Mouse (Mus musculus): Measurements from ENCODE around the gene Mpg. TPM values are rescaled to one million over a fixed set of nuclear protein-coding genes. Genes with fewer than 3 reads are reported as not detected.

Mpg gene
- polyA plus RNA-seq, 1 experiment from 2014 or later, result 38.1 TPM

DNA sequence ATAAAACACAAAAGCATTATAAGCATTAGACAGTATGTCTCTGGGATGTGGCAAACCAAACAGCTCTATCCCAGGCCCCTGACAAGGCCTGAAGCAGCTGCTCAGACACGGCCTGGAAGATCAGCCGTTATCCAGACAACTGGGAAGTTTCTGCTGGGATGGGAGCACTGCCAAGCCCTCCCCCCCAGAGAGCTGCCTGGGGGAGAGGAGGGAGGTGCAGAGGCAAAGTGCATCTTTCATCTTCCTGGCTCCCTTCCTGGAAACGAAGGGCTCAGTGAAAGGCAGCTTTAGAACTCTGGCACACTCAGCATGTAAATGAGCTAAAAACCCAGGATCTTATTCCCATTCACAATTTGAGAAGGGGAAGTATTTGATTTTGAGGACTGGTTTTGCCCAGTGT, 9.3 kb downstream of the Mpg start:
- WGBS, result 9% methylated on average over 3 of the region's 3 CpGs
- Histone ChIP-seq H3K4me3 (replicated peaks; ENCODE audit: low read length) (no peak overlapping the region), H3K9ac (replicated peaks; ENCODE audit: low read depth, low read length) (no peak overlapping the region), H3K27me3 (replicated peaks; ENCODE audit: control insufficient read depth, insufficient read depth, low read length) (no peaks in the 10 kb centered on the region), H3K27ac (ENCODE audit: low read length) (peak overlapping the region; percentile 64), H3K4me1 (replicated peaks; ENCODE audit: control insufficient read depth, insufficient read depth, low read length) (peaks cover 47% of the 10 kb centered on the region), H3K9me3 (ENCODE audit: control insufficient read depth, low read length) (no peaks in the 10 kb centered on the region), H3K36me3 (ENCODE audit: control insufficient read depth, insufficient read depth) (peaks cover 10% of the 10 kb centered on the region), H3K4me2 (ENCODE audit: low read length) (no peak overlapping the region)
- peak; percentile 79 for ATAC-seq

DNA sequence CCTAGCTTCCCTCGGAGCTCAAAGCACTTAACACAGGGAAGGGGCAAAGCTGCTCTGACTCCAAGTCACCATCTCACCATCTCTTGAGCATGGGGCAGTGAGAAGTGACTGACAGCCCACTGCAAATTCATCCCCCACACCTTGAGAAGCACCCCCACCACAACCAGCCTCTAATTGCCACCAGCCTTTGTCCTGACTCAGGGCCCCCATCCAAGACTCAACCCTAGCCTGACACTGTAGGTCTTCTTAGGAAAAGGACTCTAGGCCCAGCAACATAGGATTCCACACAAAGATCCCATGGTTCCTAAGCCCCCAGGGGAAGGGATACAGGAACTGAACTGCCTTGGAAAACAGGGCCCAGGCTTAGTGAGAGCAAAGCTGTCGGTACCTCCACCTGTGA, 9.8 kb downstream of the Mpg start:
- Histone ChIP-seq H3K27ac (ENCODE audit: low read length) (peak overlapping the region; percentile 64), H3K9me3 (ENCODE audit: control insufficient read depth, low read length) (no peaks in the 10 kb centered on the region), H3K36me3 (ENCODE audit: control insufficient read depth, insufficient read depth) (peaks cover 10% of the 10 kb centered on the region), H3K4me1 (replicated peaks; ENCODE audit: control insufficient read depth, insufficient read depth, low read length) (peaks cover 47% of the 10 kb centered on the region), H3K27me3 (replicated peaks; ENCODE audit: control insufficient read depth, insufficient read depth, low read length) (no peaks in the 10 kb centered on the region), H3K4me3 (replicated peaks; ENCODE audit: low read length) (no peak overlapping the region), H3K9ac (replicated peaks; ENCODE audit: low read depth, low read length) (0 out of 2 replicates have a peak overlapping the region, but pooled peaks have one; percentile 3), H3K4me2 (ENCODE audit: low read length) (no peak overlapping the region)
- ATAC-seq, result peak; percentile 41
- WGBS, result 23% methylated on average over 2 of the region's 2 CpGs

DNA sequence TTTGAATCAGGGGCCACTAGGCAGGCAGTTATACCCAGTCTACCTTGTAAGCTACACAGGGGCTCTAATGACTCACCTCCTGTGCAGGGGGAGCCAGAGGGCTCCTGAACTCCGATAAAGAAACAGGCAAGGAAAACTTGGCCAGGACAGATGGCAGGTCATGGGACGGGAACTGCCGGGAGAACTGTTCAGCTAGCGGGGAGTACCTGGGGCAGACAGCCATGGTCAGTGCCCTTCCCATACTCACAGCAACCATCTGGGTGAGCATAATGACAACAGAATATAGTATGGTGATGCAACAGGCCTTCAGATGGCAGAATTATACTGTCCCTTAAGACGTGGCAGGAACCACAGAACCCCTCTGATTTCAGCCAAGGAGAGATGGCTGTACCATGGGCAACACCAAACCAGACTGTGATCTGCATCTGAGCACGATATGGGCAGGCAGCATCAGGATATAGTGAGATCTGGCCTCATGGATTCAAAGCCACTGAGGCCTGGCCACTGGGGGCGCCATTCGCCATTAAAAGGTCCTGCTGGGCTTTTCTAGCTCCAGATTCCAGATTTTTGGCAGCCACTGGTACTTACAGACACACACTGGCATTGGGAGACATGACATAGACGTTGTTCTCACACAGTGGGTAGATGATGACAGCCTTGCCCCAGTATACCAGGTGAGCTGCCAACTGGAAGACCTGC, 10.6 kb downstream of the Mpg start:
- Histone ChIP-seq H3K36me3 (ENCODE audit: control insufficient read depth, insufficient read depth) (peaks cover 5% of the 10 kb centered on the region), H3K9ac (replicated peaks; ENCODE audit: low read depth, low read length) (0 out of 2 replicates have a peak overlapping the region, but pooled peaks have one; percentile 3)

DNA sequence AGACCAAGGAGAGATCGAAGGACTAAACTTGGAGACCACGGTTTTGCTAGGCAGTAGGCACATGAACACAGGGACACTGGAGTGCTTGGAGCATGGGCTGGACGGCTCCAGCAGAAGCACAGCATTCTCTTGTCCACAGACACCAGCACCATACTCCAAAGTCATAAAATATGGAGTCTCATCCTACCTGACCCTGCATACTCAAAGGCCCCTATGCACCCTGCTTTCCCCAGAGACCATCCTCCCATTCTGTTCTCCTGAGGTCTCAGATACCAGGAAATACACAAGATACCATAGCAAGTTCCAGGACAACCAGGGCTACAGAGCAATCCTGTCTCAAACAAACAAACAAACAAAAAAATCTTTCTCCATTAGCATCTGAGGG, 11.1 kb downstream of the Mpg start:
- no peak for ATAC-seq
- Histone ChIP-seq H3K4me2 (ENCODE audit: low read length) (no peak overlapping the region), H3K4me1 (replicated peaks; ENCODE audit: control insufficient read depth, insufficient read depth, low read length) (peaks cover 47% of the 10 kb centered on the region), H3K9me3 (ENCODE audit: control insufficient read depth, low read length) (no peaks in the 10 kb centered on the region), H3K27ac (ENCODE audit: low read length) (peak overlapping the region; percentile 64), H3K27me3 (replicated peaks; ENCODE audit: control insufficient read depth, insufficient read depth, low read length) (no peaks in the 10 kb centered on the region), H3K36me3 (ENCODE audit: control insufficient read depth, insufficient read depth) (peaks cover 5% of the 10 kb centered on the region), H3K9ac (replicated peaks; ENCODE audit: low read depth, low read length) (no peak overlapping the region), H3K4me3 (replicated peaks; ENCODE audit: low read length) (no peak overlapping the region)
- WGBS, result 87% methylated on average over 3 of the region's 3 CpGs

More for the DNA sequence above, 10.6 kb downstream of the Mpg start:
- Histone ChIP-seq H3K9me3 (ENCODE audit: control insufficient read depth, low read length) (no peaks in the 10 kb centered on the region), H3K27me3 (replicated peaks; ENCODE audit: control insufficient read depth, insufficient read depth, low read length) (no peaks in the 10 kb centered on the region), H3K27ac (ENCODE audit: low read length) (peak overlapping the region; percentile 64), H3K4me2 (ENCODE audit: low read length) (no peak overlapping the region), H3K4me3 (replicated peaks; ENCODE audit: low read length) (no peak overlapping the region), H3K4me1 (replicated peaks; ENCODE audit: control insufficient read depth, insufficient read depth, low read length) (peaks cover 47% of the 10 kb centered on the region)
- no peak for ATAC-seq
- 45% methylated on average over 9 of the region's 9 CpGs for WGBS

DNA sequence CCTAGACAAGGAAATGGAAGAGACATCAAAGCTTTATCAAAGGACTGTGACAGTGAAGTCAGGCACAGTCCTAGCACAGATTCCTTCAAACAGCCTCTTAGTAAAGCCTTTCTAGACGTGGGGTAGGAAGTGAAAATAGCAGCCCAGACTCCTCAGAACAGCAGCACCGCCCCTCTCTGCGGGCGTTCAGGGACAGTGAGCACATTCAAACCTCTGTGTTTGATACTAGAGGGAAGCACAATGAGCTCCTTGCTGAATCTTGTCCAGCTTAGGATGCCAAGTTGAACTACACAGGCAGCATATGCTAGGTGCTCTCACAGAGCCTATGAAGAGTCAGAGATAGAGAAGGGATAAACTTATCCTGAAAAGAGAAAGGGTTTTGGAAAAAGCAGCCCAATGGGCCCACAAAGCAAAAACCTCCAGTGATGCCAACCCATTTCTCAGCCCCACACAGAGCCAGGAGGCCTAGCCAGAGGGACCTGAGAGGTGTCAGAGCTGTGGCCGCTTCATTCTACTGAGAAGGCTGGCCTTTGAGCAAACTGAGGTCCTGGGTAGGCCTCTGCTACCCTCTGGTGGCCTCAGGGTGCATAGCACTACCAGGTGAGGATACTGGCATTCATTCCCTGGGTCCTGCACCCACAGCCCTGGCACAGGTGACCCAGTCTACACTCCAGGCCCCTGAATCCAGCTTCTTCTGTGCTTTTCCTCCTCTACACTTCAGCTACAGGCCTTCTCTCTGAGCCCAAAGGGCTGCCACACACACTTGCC, 12.0 kb downstream of the Mpg start:
- Histone ChIP-seq H3K4me2 (ENCODE audit: low read length) (no peak overlapping the region), H3K27me3 (replicated peaks; ENCODE audit: control insufficient read depth, insufficient read depth, low read length) (no peaks in the 10 kb centered on the region), H3K36me3 (ENCODE audit: control insufficient read depth, insufficient read depth) (peaks cover 5% of the 10 kb centered on the region), H3K4me1 (replicated peaks; ENCODE audit: control insufficient read depth, insufficient read depth, low read length) (peaks cover 47% of the 10 kb centered on the region), H3K4me3 (replicated peaks; ENCODE audit: low read length) (no peak overlapping the region), H3K9me3 (ENCODE audit: control insufficient read depth, low read length) (no peaks in the 10 kb centered on the region), H3K27ac (ENCODE audit: low read length) (no peak overlapping the region), H3K9ac (replicated peaks; ENCODE audit: low read depth, low read length) (no peak overlapping the region)
- peak; percentile 32 for ATAC-seq
- 62% methylated on average over 5 of the region's 5 CpGs for WGBS

DNA sequence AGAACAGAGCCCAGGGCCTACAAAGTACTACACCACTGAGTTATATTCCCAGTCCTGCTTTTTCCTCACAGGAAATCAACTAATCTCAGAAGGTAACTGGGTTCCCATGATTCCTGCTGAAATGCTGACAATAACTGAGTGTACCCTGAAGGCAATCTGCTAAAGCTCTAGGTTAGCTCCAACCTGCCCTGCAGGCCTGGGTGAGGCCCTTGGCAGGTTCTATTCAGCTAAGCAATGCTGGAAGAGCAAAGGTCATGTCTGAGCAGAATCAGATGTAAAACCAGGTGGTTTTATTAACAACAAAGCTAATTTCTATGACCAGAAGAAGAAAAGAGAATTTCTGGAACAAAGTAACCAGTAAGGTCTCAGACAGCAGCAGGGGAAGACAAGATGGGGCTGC, 15.1 kb downstream of the Mpg start:
- no peak overlapping the region for H3K27ac ChIP-seq (ENCODE audit: low read length)
- H3K9ac ChIP-seq (replicated peaks; ENCODE audit: low read depth, low read length), result no peak overlapping the region
- no peak for ATAC-seq
- no peak overlapping the region for H3K4me2 ChIP-seq (ENCODE audit: low read length)
- H3K27me3 ChIP-seq (replicated peaks; ENCODE audit: control insufficient read depth, insufficient read depth, low read length), result no peaks in the 10 kb centered on the region
- no peaks in the 10 kb centered on the region for H3K9me3 ChIP-seq (ENCODE audit: control insufficient read depth, low read length)
- H3K36me3 ChIP-seq (ENCODE audit: control insufficient read depth, insufficient read depth), result peaks cover 8% of the 10 kb centered on the region
- H3K4me1 ChIP-seq (replicated peaks; ENCODE audit: control insufficient read depth, insufficient read depth, low read length), result peaks cover 19% of the 10 kb centered on the region
- H3K4me3 ChIP-seq (replicated peaks; ENCODE audit: low read length), result no peak overlapping the region

DNA sequence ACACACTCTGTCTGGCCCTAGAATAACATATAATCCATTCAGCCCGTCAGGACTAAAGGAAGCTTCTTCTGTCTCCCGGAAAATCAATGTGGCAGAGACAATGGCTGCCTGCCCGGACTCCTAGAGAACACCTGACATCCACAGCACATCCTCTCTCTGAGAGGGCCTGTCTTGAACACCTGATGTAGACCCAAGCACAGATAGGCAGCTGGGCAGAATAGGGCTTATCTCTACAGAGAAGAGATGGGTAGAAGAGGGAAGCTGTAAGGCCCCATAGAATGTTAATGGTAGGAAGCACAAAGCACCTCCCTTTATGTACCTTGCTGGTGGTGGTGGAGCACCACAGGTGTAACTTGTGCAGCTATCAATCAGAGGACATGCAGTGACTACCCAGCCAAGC, 15.9 kb downstream of the Mpg start:
- Histone ChIP-seq H3K36me3 (ENCODE audit: control insufficient read depth, insufficient read depth) (peaks cover 8% of the 10 kb centered on the region), H3K4me2 (ENCODE audit: low read length) (no peak overlapping the region), H3K4me3 (replicated peaks; ENCODE audit: low read length) (no peak overlapping the region), H3K9ac (replicated peaks; ENCODE audit: low read depth, low read length) (no peak overlapping the region), H3K9me3 (ENCODE audit: control insufficient read depth, low read length) (no peaks in the 10 kb centered on the region), H3K27ac (ENCODE audit: low read length) (no peak overlapping the region), H3K27me3 (replicated peaks; ENCODE audit: control insufficient read depth, insufficient read depth, low read length) (no peaks in the 10 kb centered on the region), H3K4me1 (replicated peaks; ENCODE audit: control insufficient read depth, insufficient read depth, low read length) (peaks cover 11% of the 10 kb centered on the region)
- 92% methylated on average over 3 of the region's 3 CpGs for WGBS
- no peak for ATAC-seq

DNA sequence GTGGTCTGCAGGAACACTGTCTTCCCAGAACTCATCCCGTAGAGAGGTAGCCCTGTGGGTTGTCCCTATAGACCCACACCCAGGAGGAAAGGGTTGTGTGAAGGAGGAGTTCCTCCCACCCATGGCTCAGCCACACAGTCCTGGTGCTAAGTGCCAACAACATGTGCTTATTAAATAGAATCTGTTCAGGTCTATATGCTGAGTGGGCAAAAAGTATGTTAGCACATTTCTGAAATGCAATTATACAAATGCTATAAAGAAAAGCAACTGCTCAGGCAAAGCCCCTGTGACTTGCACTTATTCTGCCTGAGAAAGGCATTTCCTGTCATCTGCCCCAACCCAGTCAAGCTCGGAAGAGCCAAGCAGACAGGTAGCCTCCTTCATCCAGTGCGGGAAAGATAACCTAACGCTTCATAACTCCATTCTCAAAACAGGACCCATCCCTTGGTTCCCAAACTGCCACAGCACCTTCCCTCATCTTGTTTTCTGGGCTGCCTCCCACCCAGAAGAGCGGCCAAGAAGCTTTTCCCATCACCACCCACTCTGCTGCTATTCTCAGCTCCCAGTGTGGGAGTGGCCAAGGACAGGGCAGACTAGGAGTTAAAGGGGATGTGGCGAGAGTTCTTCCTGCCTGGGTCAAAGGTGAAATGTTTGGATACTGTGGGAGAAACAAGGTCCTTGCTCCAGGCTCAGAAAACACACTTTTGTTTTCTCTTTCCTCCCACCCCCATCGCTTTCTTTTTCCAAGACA, 17.1 kb downstream of the Mpg start:
- ATAC-seq, result no peak
- Histone ChIP-seq H3K4me3 (replicated peaks; ENCODE audit: low read length) (no peak overlapping the region), H3K4me2 (ENCODE audit: low read length) (no peak overlapping the region), H3K9me3 (ENCODE audit: control insufficient read depth, low read length) (no peaks in the 10 kb centered on the region), H3K36me3 (ENCODE audit: control insufficient read depth, insufficient read depth) (peaks cover 13% of the 10 kb centered on the region), H3K27me3 (replicated peaks; ENCODE audit: control insufficient read depth, insufficient read depth, low read length) (no peaks in the 10 kb centered on the region), H3K27ac (ENCODE audit: low read length) (no peak overlapping the region), H3K9ac (replicated peaks; ENCODE audit: low read depth, low read length) (no peak overlapping the region), H3K4me1 (replicated peaks; ENCODE audit: control insufficient read depth, insufficient read depth, low read length) (no peaks in the 10 kb centered on the region; the same call in 1 of the 2 replicates)
- WGBS, result 81% methylated on average over 7 of the region's 7 CpGs

DNA sequence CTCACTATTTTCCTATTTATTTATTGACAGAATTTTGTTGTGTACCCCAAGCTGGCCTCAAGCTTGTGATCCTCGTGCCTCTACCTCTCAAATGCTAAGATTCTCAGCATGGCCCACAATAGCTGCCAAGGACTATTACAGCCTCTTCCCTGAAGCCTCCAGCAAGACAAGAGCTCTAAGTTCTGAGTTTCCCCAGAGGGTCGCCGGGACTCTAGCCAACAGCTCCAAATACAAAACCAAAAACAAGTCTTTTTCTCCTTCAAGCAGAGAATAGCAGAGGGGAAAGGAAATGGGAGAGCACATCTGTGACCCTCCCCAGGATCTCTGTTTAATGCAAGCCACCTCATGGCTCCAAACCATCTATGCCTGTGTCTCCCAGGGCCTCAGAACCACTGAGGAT, 17.8 kb downstream of the Mpg start:
- H3K36me3 ChIP-seq (ENCODE audit: control insufficient read depth, insufficient read depth), result peaks cover 13% of the 10 kb centered on the region
- 76% methylated on average over 3 of the region's 3 CpGs for WGBS
- no peak overlapping the region for H3K4me2 ChIP-seq (ENCODE audit: low read length)
- H3K9me3 ChIP-seq (ENCODE audit: control insufficient read depth, low read length), result no peaks in the 10 kb centered on the region
- no peaks in the 10 kb centered on the region for H3K27me3 ChIP-seq (replicated peaks; ENCODE audit: control insufficient read depth, insufficient read depth, low read length)
- H3K4me3 ChIP-seq (replicated peaks; ENCODE audit: low read length), result no peak overlapping the region
- no peak overlapping the region for H3K27ac ChIP-seq (ENCODE audit: low read length)
- H3K9ac ChIP-seq (replicated peaks; ENCODE audit: low read depth, low read length), result no peak overlapping the region
- ATAC-seq, result no peak
- no peaks in the 10 kb centered on the region; the same call in 1 of the 2 replicates for H3K4me1 ChIP-seq (replicated peaks; ENCODE audit: control insufficient read depth, insufficient read depth, low read length)

All from forebrain, embryonic 16.5 days (tissue).